Mouse (Mus musculus) megakaryocyte, adult 5-6 weeks (primary cell): ENCODE data around the gene Polr3gl. TPM values are rescaled to one million over a fixed set of nuclear protein-coding genes. Genes with fewer than 3 reads are reported as not detected.

ENCODE experiments used
- ATAC-seq: 2 replicates; pipeline ENCODE4 v1.8.0; 2016; ENCODE audit warnings: mild to moderate bottlenecking, inconsistent platforms; ENCODE audit not compliant: poor library complexity, severe bottlenecking
- total RNA-seq, 2 experiments: library from RNA; stranded (forward) in 1 of 2; stranded (reverse) in 1 of 2; fragments of 153-499, 151-499 nt in 1 of 2; fragments of 221-1000, 200-1000 nt in 1 of 2; gene quantifications; 2 replicates each; pipeline versions ENCODE4 v1.2.3 to v1.2.4; 2015 to 2017

Gene Polr3gl
- total RNA-seq, 2 experiments from 2014 or later = 22.8 to 45.6 TPM

- no peak for ATAC-seq
Measured at GRCm38 (mm10) chr3:96598156-96599068, 4.4 kb upstream of the Polr3gl start.

DNA sequence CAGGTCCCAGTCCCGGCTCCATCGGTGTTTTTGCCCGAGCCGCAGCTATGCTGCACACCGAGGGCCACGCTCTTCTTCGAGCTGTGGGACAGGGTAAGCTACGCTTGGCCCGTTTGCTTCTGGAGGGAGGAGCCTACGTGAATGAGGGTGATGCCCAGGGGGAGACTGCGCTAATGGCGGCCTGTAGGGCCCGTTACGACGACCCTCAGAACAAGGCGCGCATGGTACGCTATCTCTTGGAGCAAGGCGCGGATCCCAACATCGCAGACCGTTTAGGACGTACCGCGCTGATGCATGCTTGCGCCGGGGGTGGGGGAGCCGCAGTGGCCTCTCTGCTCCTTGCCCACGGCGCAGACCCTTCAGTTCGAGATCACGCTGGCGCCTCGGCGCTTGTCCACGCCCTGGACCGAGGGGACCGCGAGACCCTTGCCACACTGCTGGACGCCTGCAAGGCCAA, 3.5 kb upstream of the Polr3gl start:
- no peak for ATAC-seq

GRCm38 (mm10) chr3:96596855-96597254, 2.9 kb upstream of the Polr3gl start:
- no peak for ATAC-seq

DNA sequence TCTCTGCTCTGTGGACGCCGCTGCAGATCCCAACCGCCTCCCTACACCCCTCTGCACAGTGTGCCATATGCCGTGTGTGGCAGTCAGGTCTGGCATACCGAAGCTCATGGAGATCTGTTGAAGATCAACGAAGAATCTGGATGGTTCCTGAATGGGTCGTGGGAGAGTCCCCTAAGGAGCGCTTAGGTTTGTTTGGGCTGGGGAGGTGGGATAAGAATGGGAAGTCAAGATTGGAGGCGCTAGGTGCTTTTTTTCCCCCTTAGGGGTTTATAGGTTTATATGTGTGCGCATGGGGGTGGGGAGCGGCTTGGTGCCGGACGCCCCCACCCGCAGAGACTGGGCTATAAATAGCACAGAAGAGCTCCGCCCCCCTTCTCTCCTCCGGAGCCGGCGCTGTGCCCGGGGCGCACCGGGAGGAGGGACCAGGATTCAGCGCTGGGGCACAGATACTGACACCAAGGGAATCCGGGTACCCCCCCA, 2.3 kb upstream of the Polr3gl start, which contains the start of gene Ankrd34a:
Gene Ankrd34a, plus strand, starts transcription at position 409 of the 480 bp plus-strand sequence.
- ATAC-seq = no peak

- ATAC-seq = no peak
Measured at GRCm38 (mm10) chr3:96595661-96596060, 1.7 kb upstream of the Polr3gl start.

- no peak for ATAC-seq
Measured at GRCm38 (mm10) chr3:96594851-96595250, 870 bp upstream of the Polr3gl start.

DNA sequence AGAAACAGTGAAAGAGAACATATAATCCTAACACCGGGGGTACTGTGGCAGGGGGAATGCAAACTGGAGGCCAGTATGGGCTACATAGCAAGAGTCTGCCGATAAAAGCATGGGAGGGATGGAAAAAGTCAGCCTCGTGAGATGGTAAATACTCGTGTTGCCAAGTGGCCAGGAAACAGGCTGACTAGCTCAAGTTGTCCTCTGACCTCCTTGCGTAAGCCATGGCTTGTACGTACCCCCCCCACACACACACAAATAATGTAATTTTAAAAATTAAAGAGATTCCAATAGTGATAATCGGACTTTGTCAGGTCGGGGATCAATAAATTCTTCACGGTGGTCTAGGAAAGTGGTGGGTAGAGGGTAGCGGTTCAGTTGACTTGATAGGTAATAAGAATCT, 607 bp downstream of the Polr3gl start:
- no peak for ATAC-seq

DNA sequence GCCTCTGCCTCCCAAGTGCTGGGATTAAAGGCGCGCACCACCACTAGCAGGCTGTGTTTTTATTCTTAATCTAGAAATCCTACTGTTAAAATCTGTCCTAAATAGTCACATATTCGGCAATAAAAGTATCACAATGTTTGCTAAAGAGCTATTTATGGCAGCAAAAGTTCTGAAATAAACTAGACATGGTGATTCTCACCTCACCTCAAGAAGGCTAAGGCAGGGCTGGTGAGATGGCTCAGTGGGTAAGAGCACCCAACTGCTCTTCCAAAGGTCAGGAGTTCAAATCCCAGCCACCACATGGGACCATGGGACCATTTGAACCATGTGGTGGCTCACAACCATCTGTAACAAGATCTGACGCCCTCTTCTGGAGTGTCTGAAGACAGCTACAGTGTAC, 3.3 kb downstream of the Polr3gl start:
- ATAC-seq = no peak

- no peak for ATAC-seq
Measured at GRCm38 (mm10) chr3:96583386-96583785, 10.6 kb downstream of the Polr3gl start.

DNA sequence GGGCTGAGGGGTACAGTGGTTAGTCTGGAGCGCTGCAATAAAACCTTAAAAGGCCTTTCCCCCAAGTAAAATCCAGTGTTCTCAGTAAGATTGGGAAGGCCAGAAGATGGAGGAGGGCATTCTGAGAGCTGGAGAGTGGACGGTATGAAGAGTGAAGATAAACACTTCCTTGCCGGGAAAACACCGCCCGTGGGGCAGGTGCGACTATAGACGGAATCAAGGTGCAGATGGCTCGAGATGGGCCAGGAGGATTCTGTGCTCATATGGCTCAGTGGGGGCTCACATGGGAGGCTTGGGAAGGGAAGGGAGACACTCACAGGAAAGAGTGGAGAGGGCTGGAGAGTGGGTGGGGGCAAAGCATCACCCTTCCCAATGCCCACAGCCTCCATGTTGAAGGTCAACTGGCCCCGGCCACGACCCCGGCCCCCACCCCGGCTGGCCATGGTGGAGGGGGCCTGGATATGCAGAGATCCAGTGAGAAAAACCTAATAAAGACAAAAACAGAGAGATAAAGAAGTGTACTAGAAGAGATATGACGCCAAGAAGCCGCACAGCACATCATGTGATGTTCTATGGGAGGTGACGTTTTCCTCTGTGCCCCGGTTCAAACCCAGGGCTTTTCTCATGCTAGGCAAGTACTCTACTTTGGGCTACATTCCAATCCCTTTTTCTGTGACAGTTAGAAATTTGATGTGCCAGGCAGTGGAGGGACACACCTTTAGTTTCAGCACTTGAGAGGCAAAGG, 12.0 kb downstream of the Polr3gl start:
- ATAC-seq = no peak

DNA sequence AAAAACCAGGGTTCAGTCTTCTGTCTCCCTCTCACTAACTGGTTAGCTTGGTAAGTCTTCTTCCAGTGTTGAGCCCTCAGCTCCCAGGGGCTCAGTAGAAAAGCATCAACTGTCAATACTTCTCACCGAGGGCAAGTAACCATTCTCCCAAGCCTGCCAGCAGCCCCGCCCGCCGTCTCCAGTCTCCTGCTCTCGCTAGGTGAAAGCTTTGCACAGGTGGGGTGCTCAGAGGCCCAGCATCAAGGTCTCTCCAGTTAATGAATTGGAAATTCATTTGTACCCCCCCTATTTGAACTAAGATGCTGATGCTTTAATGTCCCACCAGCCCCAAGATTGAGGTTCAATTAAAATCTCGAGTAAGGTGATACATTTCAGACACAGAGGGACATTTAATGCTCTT, 12.8 kb downstream of the Polr3gl start:
- no peak for ATAC-seq

- peak; percentile 87 for ATAC-seq
Measured at GRCm38 (mm10) chr3:96579885-96580454, 14.0 kb downstream of the Polr3gl start.

- ATAC-seq = no peak
Measured at GRCm38 (mm10) chr3:96579239-96579750, 14.7 kb downstream of the Polr3gl start.

- no peak for ATAC-seq
Measured at GRCm38 (mm10) chr3:96578561-96579238, 15.3 kb downstream of the Polr3gl start.

DNA sequence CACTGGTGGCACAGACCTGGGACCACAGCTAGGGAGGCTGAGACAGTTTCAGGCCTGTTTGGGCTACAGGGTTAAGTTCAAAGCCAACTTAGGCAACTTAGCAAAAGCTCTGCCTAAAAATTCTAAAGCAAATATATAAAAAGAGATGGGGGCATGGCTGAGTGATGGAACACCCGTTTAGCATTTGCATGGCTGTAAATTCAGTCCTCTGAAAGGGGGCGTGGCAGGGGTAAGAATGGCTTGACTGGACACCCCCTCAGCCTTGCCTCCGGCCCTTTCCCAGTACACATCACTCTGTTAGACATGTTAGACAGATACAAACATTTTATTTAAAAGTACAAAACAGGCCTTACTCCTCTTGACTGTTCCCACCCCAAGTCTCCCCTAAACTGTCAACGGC, 16.4 kb downstream of the Polr3gl start:
- no peak for ATAC-seq

DNA sequence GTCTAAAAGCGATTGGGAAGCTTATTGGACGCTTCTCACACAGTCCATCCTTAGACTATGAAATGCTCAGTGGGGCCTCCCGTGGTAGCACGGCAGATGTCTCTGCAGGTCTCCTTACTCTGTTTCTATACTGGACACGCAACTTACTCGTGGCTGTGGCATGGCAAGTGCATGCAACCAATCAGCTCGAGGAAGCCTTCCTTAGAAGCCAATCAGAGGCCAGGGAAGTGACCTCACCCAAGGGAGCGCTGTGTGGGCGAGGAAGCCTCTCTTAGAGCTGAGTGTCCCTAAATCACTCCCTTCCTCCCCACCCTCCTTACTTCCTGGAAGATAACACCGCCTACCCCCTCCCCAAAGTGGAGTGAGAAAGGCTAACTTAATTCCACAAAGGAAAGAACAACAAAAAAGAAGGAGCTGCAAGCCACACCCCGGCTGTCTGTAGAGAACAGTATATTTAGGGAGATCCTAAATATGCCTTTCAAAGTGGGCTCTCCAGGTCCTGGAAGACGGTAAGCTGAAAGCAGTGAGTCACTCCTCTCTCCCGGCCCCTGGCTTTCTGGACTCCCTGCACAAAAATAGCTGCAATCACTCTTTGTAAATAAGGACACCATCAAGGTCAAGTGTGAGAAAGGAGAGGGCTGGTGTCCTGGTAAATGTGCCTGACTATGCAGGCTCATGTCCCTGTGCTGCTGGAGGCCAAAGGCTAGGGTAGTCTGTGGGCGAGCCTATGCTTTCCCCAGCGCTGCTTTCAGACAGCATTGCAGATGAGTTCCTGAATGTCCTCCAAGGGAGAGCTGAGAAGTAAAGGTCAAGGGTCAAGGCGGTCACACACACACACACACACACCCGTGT, 17.1 kb downstream of the Polr3gl start, which contains the start of gene Gm16253:
Gene Gm16253, plus strand, starts transcription at position 295 of the 852 bp plus-strand sequence.
- ATAC-seq = peak; percentile 87

DNA sequence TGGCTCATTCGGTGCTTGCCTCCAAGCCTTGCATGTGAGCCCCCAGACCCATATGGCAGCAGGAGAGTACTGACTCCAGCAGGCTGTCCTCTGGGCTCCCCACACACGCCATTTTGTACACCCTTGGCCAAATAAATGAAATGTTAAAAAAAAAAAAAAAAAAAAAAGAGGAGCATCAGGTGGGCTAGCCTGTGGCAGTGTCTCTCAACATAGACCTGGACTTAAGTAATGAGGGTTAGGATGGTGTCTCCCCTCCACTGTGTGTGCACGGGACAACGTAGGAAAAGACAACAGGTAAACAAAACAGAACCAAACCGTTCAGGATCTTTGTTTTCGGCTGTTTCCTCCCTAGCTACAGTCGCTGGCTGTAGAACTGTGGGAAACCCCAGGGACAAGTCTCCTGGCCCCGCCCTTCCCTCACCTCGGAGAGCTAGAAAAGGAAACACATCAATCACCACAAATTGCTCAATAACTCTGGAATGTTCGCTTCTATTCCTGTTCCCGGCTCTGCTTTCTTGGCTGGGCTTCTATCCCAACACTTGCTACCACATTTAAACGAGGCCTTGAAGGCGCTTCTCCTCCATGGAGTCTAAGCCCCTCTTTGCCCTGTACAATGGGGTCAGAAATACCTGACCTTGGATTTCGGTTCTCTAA, 17.8 kb downstream of the Polr3gl start:
- no peak for ATAC-seq

GRCm38 (mm10) chr3:96575272-96575984, 18.6 kb downstream of the Polr3gl start:
- no peak for ATAC-seq
